Mouse (Mus musculus): Measurements from ENCODE around the gene Slc16a14. TPM values are rescaled to one million over a fixed set of nuclear protein-coding genes. Genes with fewer than 3 reads are reported as not detected.

The Slc16a14 gene
- total RNA-seq, 2 experiments from 2014 or later, result 22.0 to 26.0 TPM

GRCm38 (mm10) chr1:84912571-84912970, 22.4 kb downstream of the Slc16a14 start:
- no peak for DNase-seq (ENCODE audit: low spot score in 2 of 2)

GRCm38 (mm10) chr1:84910177-84910804, 24.6 kb downstream of the Slc16a14 start:
- no peak for DNase-seq (ENCODE audit: low spot score in 2 of 2)

- no peak for DNase-seq (ENCODE audit: low spot score in 2 of 2)
Observed at GRCm38 (mm10) chr1:84904467-84904866, 30.5 kb downstream of the Slc16a14 start.

GRCm38 (mm10) chr1:84899156-84899555, 35.8 kb downstream of the Slc16a14 start:
- DNase-seq (ENCODE audit: low spot score in 2 of 2), result no peak

GRCm38 (mm10) chr1:84897364-84897763, 37.6 kb downstream of the Slc16a14 start:
- DNase-seq (ENCODE audit: low spot score in 2 of 2), result no peak

GRCm38 (mm10) chr1:84891746-84892145, 43.2 kb downstream of the Slc16a14 start:
- DNase-seq (ENCODE audit: low spot score in 2 of 2), result no peak

- no peak for DNase-seq (ENCODE audit: low spot score in 2 of 2)
Observed at GRCm38 (mm10) chr1:84890503-84890902, 44.4 kb downstream of the Slc16a14 start.

GRCm38 (mm10) chr1:84890005-84890393, 44.9 kb downstream of the Slc16a14 start:
- no peak for DNase-seq (ENCODE audit: low spot score in 2 of 2)

- no peak for DNase-seq (ENCODE audit: low spot score in 2 of 2)
Observed at GRCm38 (mm10) chr1:84889330-84890004, 45.5 kb downstream of the Slc16a14 start.

- DNase-seq (ENCODE audit: low spot score in 2 of 2), result no peak
Observed at GRCm38 (mm10) chr1:84885921-84886320, 49.0 kb downstream of the Slc16a14 start.

GRCm38 (mm10) chr1:84885174-84885573, 49.8 kb downstream of the Slc16a14 start:
- DNase-seq (ENCODE audit: low spot score in 2 of 2), result no peak

GRCm38 (mm10) chr1:84883889-84884288, 51.0 kb downstream of the Slc16a14 start:
- DNase-seq (ENCODE audit: low spot score in 2 of 2), result no peak

- no peak for DNase-seq (ENCODE audit: low spot score in 2 of 2)
Observed at GRCm38 (mm10) chr1:84882937-84883336, 52.0 kb downstream of the Slc16a14 start.

- DNase-seq (ENCODE audit: low spot score in 2 of 2), result no peak
Observed at GRCm38 (mm10) chr1:84882066-84882532, 52.8 kb downstream of the Slc16a14 start.

- DNase-seq (ENCODE audit: low spot score in 2 of 2), result peak; percentile 4 to 13
Observed at GRCm38 (mm10) chr1:84881248-84882065, 53.5 kb downstream of the Slc16a14 start.

- no peak for DNase-seq (ENCODE audit: low spot score in 2 of 2)
Observed at GRCm38 (mm10) chr1:84879571-84880120, 55.3 kb downstream of the Slc16a14 start.

GRCm38 (mm10) chr1:84877590-84877989, 57.3 kb downstream of the Slc16a14 start:
- DNase-seq (ENCODE audit: low spot score in 2 of 2), result no peak

GRCm38 (mm10) chr1:84872939-84873338, 62.0 kb downstream of the Slc16a14 start:
- no peak for DNase-seq (ENCODE audit: low spot score in 2 of 2)

- DNase-seq (ENCODE audit: low spot score in 2 of 2), result no peak
Observed at GRCm38 (mm10) chr1:84872105-84872504, 62.8 kb downstream of the Slc16a14 start.

- DNase-seq (ENCODE audit: low spot score in 2 of 2), result no peak
Observed at GRCm38 (mm10) chr1:84871131-84871530, 63.8 kb downstream of the Slc16a14 start.

- DNase-seq (ENCODE audit: low spot score in 2 of 2), result no peak
Observed at GRCm38 (mm10) chr1:84869498-84869897, 65.4 kb downstream of the Slc16a14 start.

GRCm38 (mm10) chr1:84868841-84869240, 66.1 kb downstream of the Slc16a14 start:
- DNase-seq (ENCODE audit: low spot score in 2 of 2), result no peak

Data from layer of hippocampus, postnatal 14 days (tissue).